Mouse (Mus musculus): ENCODE measurements around the gene Skor1. TPM values are rescaled to one million over a fixed set of nuclear protein-coding genes. Genes with fewer than 3 reads are reported as not detected.

Gene Skor1
- total RNA-seq, 1 experiment: 0.54 TPM

GRCm38 (mm10) chr9:63108580-63108979 is 40.2 kb downstream of the Skor1 start:
- no peak for DNase-seq (ENCODE audit: low read depth, low spot score)
- peak overlapping the region; percentile 54 to 61; a peak in 3 of 4 replicates for H3K4me3 ChIP-seq (ENCODE audit: insufficient read depth in 1 of 2, low read depth in 1 of 2, low read length in 2 of 2, poor library complexity in 1 of 2, severe bottlenecking in 1 of 2)
- H3K9me3 ChIP-seq (ENCODE audit: control insufficient read depth, insufficient read depth, low read depth, low read length): no peaks in the 10 kb centered on the region
- no peaks in the 10 kb centered on the region for H3K36me3 ChIP-seq (ENCODE audit: control insufficient read depth, insufficient read depth, low read length, poor library complexity, severe bottlenecking)
- in situ Hi-C loops (cut with MboI; ENCODE audit: low sequenced_read_pairs in 2 of 2, unreplicated experiment in 2 of 2): no loop called here
- TF ChIP-seq MAFK (IDR thresholded peaks at IDR 0.05; ENCODE audit: insufficient read depth, low read depth, low read length): no peak
- no peak for TF ChIP-seq CHD2 (IDR thresholded peaks at IDR 0.05; ENCODE audit: low read depth, low read length)
- TF ChIP-seq ZC3H11A (IDR thresholded peaks at IDR 0.05; ENCODE audit: borderline replicate concordance, low read depth, low read length): no peak
- TF ChIP-seq ZNF384 (IDR thresholded peaks at IDR 0.05; ENCODE audit: low read depth, low read length): no peak
- TF ChIP-seq HCFC1 (IDR thresholded peaks at IDR 0.05; ENCODE audit: borderline replicate concordance, insufficient read depth, low read length): no peak
- H3K27ac ChIP-seq (ENCODE audit: insufficient read depth, low read depth, low read length, poor library complexity, severe bottlenecking): no peak overlapping the region
- no peak overlapping the region; the same call in 1 of the 2 replicates for H3K9ac ChIP-seq (ENCODE audit: insufficient read depth, low read depth, low read length, poor library complexity, severe bottlenecking)
- H3K4me1 ChIP-seq (ENCODE audit: control insufficient read depth in 2 of 2, insufficient read depth in 2 of 2, low read length in 2 of 2, poor library complexity in 1 of 2): peaks cover 0 to 10% of the 10 kb centered on the region in 2 experiments; a peak in 2 of 4 replicates

GRCm38 (mm10) chr9:63100660-63101059 is 48.1 kb downstream of the Skor1 start:
- H3K4me3 ChIP-seq (ENCODE audit: insufficient read depth in 1 of 2, low read depth in 1 of 2, low read length in 2 of 2, poor library complexity in 1 of 2, severe bottlenecking in 1 of 2): no peak overlapping the region
- TF ChIP-seq ZC3H11A (IDR thresholded peaks at IDR 0.05; ENCODE audit: borderline replicate concordance, low read depth, low read length) (no peak), MAFK (IDR thresholded peaks at IDR 0.05; ENCODE audit: insufficient read depth, low read depth, low read length) (no peak)
- no peaks in the 10 kb centered on the region for H3K4me1 ChIP-seq (ENCODE audit: control insufficient read depth in 2 of 2, insufficient read depth in 2 of 2, low read length in 2 of 2, poor library complexity in 1 of 2)
- no peaks in the 10 kb centered on the region for H3K9me3 ChIP-seq (ENCODE audit: control insufficient read depth, insufficient read depth, low read depth, low read length)
- no peak for DNase-seq (ENCODE audit: low read depth, low spot score)
- H3K36me3 ChIP-seq (ENCODE audit: control insufficient read depth, insufficient read depth, low read length, poor library complexity, severe bottlenecking): no peaks in the 10 kb centered on the region
- no peak overlapping the region for H3K9ac ChIP-seq (ENCODE audit: insufficient read depth, low read depth, low read length, poor library complexity, severe bottlenecking)
- in situ Hi-C loops (cut with MboI; ENCODE audit: low sequenced_read_pairs in 2 of 2, unreplicated experiment in 2 of 2): no loop called here
- no peak overlapping the region for H3K27ac ChIP-seq (ENCODE audit: insufficient read depth, low read depth, low read length, poor library complexity, severe bottlenecking)

GRCm38 (mm10) chr9:63099876-63100275 is 48.9 kb downstream of the Skor1 start:
- H3K9ac ChIP-seq (ENCODE audit: insufficient read depth, low read depth, low read length, poor library complexity, severe bottlenecking): no peak overlapping the region
- no peak overlapping the region for H3K4me3 ChIP-seq (ENCODE audit: insufficient read depth in 1 of 2, low read depth in 1 of 2, low read length in 2 of 2, poor library complexity in 1 of 2, severe bottlenecking in 1 of 2)
- H3K9me3 ChIP-seq (ENCODE audit: control insufficient read depth, insufficient read depth, low read depth, low read length): no peaks in the 10 kb centered on the region
- in situ Hi-C loops (cut with MboI; ENCODE audit: low sequenced_read_pairs in 2 of 2, unreplicated experiment in 2 of 2): no loop called here
- H3K36me3 ChIP-seq (ENCODE audit: control insufficient read depth, insufficient read depth, low read length, poor library complexity, severe bottlenecking): no peaks in the 10 kb centered on the region
- H3K27ac ChIP-seq (ENCODE audit: insufficient read depth, low read depth, low read length, poor library complexity, severe bottlenecking): no peak overlapping the region
- no peaks in the 10 kb centered on the region for H3K4me1 ChIP-seq (ENCODE audit: control insufficient read depth in 2 of 2, insufficient read depth in 2 of 2, low read length in 2 of 2, poor library complexity in 1 of 2)
- TF ChIP-seq HCFC1 (IDR thresholded peaks at IDR 0.05; ENCODE audit: borderline replicate concordance, insufficient read depth, low read length): no peak
- TF ChIP-seq ZNF384 (IDR thresholded peaks at IDR 0.05; ENCODE audit: low read depth, low read length): no peak
- TF ChIP-seq CHD2 (IDR thresholded peaks at IDR 0.05; ENCODE audit: low read depth, low read length): no peak
- TF ChIP-seq ZC3H11A (IDR thresholded peaks at IDR 0.05; ENCODE audit: borderline replicate concordance, low read depth, low read length): no peak
- TF ChIP-seq MAFK (IDR thresholded peaks at IDR 0.05; ENCODE audit: insufficient read depth, low read depth, low read length): no peak
- no peak for DNase-seq (ENCODE audit: low read depth, low spot score)

GRCm38 (mm10) chr9:63099344-63099743 is 49.4 kb downstream of the Skor1 start:
- no peaks in the 10 kb centered on the region for H3K4me1 ChIP-seq (ENCODE audit: control insufficient read depth in 2 of 2, insufficient read depth in 2 of 2, low read length in 2 of 2, poor library complexity in 1 of 2)
- no peak overlapping the region for H3K9ac ChIP-seq (ENCODE audit: insufficient read depth, low read depth, low read length, poor library complexity, severe bottlenecking)
- H3K4me3 ChIP-seq (ENCODE audit: insufficient read depth in 1 of 2, low read depth in 1 of 2, low read length in 2 of 2, poor library complexity in 1 of 2, severe bottlenecking in 1 of 2): no peak overlapping the region
- no peak for DNase-seq (ENCODE audit: low read depth, low spot score)
- in situ Hi-C loops (cut with MboI; ENCODE audit: low sequenced_read_pairs in 2 of 2, unreplicated experiment in 2 of 2): no loop called here
- no peaks in the 10 kb centered on the region for H3K9me3 ChIP-seq (ENCODE audit: control insufficient read depth, insufficient read depth, low read depth, low read length)
- TF ChIP-seq HCFC1 (IDR thresholded peaks at IDR 0.05; ENCODE audit: borderline replicate concordance, insufficient read depth, low read length) (no peak), ZNF384 (IDR thresholded peaks at IDR 0.05; ENCODE audit: low read depth, low read length) (no peak), MAFK (IDR thresholded peaks at IDR 0.05; ENCODE audit: insufficient read depth, low read depth, low read length) (no peak), ZC3H11A (IDR thresholded peaks at IDR 0.05; ENCODE audit: borderline replicate concordance, low read depth, low read length) (no peak), CHD2 (IDR thresholded peaks at IDR 0.05; ENCODE audit: low read depth, low read length) (no peak)
- no peak overlapping the region for H3K27ac ChIP-seq (ENCODE audit: insufficient read depth, low read depth, low read length, poor library complexity, severe bottlenecking)
- H3K36me3 ChIP-seq (ENCODE audit: control insufficient read depth, insufficient read depth, low read length, poor library complexity, severe bottlenecking): no peaks in the 10 kb centered on the region

GRCm38 (mm10) chr9:63098887-63099286 is 49.9 kb downstream of the Skor1 start:
- no peak for DNase-seq (ENCODE audit: low read depth, low spot score)
- Histone ChIP-seq H3K36me3 (ENCODE audit: control insufficient read depth, insufficient read depth, low read length, poor library complexity, severe bottlenecking) (no peaks in the 10 kb centered on the region), H3K9ac (ENCODE audit: insufficient read depth, low read depth, low read length, poor library complexity, severe bottlenecking) (no peak overlapping the region), H3K9me3 (ENCODE audit: control insufficient read depth, insufficient read depth, low read depth, low read length) (no peaks in the 10 kb centered on the region), H3K27ac (ENCODE audit: insufficient read depth, low read depth, low read length, poor library complexity, severe bottlenecking) (no peak overlapping the region), H3K4me3 (ENCODE audit: insufficient read depth in 1 of 2, low read depth in 1 of 2, low read length in 2 of 2, poor library complexity in 1 of 2, severe bottlenecking in 1 of 2) (no peak overlapping the region), H3K4me1 (ENCODE audit: control insufficient read depth in 2 of 2, insufficient read depth in 2 of 2, low read length in 2 of 2, poor library complexity in 1 of 2) (no peaks in the 10 kb centered on the region)
- in situ Hi-C loops (cut with MboI; ENCODE audit: low sequenced_read_pairs in 2 of 2, unreplicated experiment in 2 of 2): no loop called here
- TF ChIP-seq HCFC1 (IDR thresholded peaks at IDR 0.05; ENCODE audit: borderline replicate concordance, insufficient read depth, low read length): no peak
- TF ChIP-seq MAFK (IDR thresholded peaks at IDR 0.05; ENCODE audit: insufficient read depth, low read depth, low read length): no peak
- no peak for TF ChIP-seq CHD2 (IDR thresholded peaks at IDR 0.05; ENCODE audit: low read depth, low read length)
- TF ChIP-seq ZNF384 (IDR thresholded peaks at IDR 0.05; ENCODE audit: low read depth, low read length): no peak
- no peak for TF ChIP-seq ZC3H11A (IDR thresholded peaks at IDR 0.05; ENCODE audit: borderline replicate concordance, low read depth, low read length)
